Mouse (Mus musculus): ENCODE data around the gene Xndc1.

Xndc1 gene

DNA sequence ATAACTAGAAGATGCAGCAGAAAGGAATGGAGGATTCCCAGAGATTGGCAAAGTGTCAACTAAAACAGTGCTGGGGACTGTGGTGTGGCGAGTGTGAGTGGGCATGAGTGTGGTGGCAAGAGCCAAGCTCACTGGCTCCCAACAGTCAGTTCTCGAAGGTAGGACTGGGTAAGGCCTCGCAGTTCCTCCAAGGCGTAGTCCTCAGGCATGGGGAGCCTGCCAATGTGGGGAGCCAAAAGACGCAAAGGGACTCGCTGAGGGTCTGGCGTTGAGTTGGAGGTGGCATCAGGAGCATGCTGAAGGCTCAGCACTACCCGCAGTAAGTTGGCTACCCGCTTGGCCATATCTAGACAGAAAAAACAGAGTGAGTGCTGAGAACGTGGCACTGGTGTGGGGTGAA, 55.0 kb downstream of the Xndc1 start:
- no peak for ATAC-seq (ENCODE audit: insufficient number of reproducible peaks, low FRiP score, low TSS enrichment)

DNA sequence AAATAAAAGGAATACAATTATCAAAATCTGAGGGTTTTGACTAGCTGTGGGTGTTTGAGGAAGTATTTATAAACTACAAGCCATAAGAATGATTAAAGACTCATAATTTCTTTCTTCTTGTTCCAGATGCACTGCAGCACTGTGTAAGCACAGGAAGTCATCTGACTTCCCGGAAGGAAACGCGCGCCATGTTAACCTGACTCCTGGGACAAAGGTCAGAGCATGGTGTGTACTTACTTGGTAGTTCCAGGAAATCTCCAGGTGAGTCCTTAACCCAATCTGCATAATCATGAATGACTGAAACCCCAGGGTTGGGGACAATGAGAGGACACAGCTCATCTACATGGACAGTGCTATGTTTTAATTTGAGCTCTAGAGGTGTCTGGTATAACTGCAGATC, 67.1 kb downstream of the Xndc1 start:
- no peak for ATAC-seq (ENCODE audit: insufficient number of reproducible peaks, low FRiP score, low TSS enrichment)

All from cerebellum, adult (tissue).